Mouse (Mus musculus): ENCODE data around the gene Orm2. TPM values are rescaled to one million over a fixed set of nuclear protein-coding genes. Genes with fewer than 3 reads are reported as not detected.

Orm2 gene
- polyA plus RNA-seq, 2 experiments: not detected

DNA sequence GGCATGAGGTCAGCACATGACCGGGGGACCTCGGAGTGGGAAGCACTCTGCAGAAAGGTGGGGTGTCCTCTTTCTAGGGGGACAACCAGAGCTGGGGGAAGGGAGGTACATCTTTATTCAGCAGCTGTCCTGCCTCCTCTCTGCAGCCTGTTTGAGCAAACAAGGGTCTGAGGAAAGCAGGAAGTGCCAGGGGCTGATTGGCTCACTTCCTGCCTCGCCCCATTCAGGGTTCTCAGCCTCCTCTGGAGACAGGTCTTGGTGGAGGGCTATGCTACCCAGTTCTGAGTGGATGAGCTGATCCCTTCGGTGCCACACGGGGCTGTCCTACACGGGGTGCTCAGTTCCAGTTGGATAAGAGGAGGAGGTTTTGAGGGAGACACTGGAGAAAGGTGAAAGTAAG is 29.1 kb downstream of the Orm2 start:
- Histone ChIP-seq H3K36me3 (ENCODE audit: control insufficient read depth, insufficient read depth, low read length) (peaks cover 26% of the 10 kb centered on the region; the same call in 1 of the 2 replicates), H3K9ac (ENCODE audit: low read depth, low read length, severe bottlenecking) (no peak overlapping the region), H3K4me1 (ENCODE audit: control insufficient read depth, insufficient read depth, low read length) (peaks cover 4% of the 10 kb centered on the region; the same call in 1 of the 2 replicates), H3K4me3 (replicated peaks; ENCODE audit: low read length) (no peak overlapping the region), H3K4me2 (replicated peaks; ENCODE audit: low read depth, low read length, severe bottlenecking) (no peak overlapping the region), H3K9me3 (ENCODE audit: control insufficient read depth, low read length) (no peaks in the 10 kb centered on the region), H3K27me3 (ENCODE audit: control insufficient read depth, insufficient read depth, low read length) (no peaks in the 10 kb centered on the region), H3K27ac (replicated peaks; ENCODE audit: low read depth, low read length) (no peak overlapping the region)
- DNase-seq (ENCODE audit: low spot score) (no peak), ATAC-seq (ENCODE audit: low FRiP score, low read depth) (no peak)
- WGBS: 81% methylated on average over 6 of the region's 6 CpGs
- TF ChIP-seq POLR2A (IDR thresholded peaks at IDR 0.05; ENCODE audit: borderline replicate concordance, extremely low read depth, insufficient read depth, insufficient read length): no peak

DNA sequence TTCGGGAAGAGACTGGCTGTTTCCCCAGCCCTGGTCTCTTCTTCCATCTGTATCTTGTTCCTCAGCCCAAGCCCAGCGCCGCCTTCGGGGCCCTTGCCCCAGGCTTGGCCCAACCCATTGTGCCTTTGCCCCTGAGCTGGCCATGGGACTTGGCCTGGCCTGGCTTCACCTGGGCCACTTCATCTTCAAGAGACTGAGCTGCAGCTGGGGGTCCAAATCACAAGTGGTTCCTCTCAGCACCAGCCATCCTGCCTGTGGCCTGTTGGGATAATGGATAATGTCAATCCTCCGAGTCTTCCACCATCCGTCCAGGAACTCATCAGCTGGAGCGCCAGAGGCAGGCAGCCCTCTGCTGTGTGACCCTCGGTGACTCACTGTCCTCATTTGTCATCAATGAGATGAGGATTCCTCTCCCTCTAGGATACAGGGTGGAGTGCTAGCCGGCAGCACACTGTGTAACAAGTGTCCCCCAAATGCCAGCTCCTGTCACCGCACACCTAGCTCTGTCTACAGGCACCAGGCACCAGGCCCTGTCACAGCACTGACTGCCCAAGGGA is 35.8 kb downstream of the Orm2 start:
- Histone ChIP-seq H3K4me3 (replicated peaks; ENCODE audit: low read length) (no peak overlapping the region), H3K4me2 (replicated peaks; ENCODE audit: low read depth, low read length, severe bottlenecking) (no peak overlapping the region), H3K4me1 (ENCODE audit: control insufficient read depth, insufficient read depth, low read length) (peaks cover 28% of the 10 kb centered on the region), H3K36me3 (ENCODE audit: control insufficient read depth, insufficient read depth, low read length) (peaks cover 25% of the 10 kb centered on the region), H3K9me3 (ENCODE audit: control insufficient read depth, low read length) (no peaks in the 10 kb centered on the region), H3K27ac (replicated peaks; ENCODE audit: low read depth, low read length) (no peak overlapping the region; the same call in 1 of the 2 replicates), H3K27me3 (ENCODE audit: control insufficient read depth, insufficient read depth, low read length) (no peaks in the 10 kb centered on the region), H3K9ac (ENCODE audit: low read depth, low read length, severe bottlenecking) (no peak overlapping the region)
- no peak for TF ChIP-seq POLR2A (IDR thresholded peaks at IDR 0.05; ENCODE audit: borderline replicate concordance, extremely low read depth, insufficient read depth, insufficient read length)
- no peak for DNase-seq (ENCODE audit: low spot score)
- WGBS: 91% methylated on average over 10 of the region's 10 CpGs
- ATAC-seq (ENCODE audit: low FRiP score, low read depth): no peak

GRCm38 (mm10) chr4:63398854-63399609 is 36.8 kb downstream of the Orm2 start:
- Histone ChIP-seq H3K9me3 (ENCODE audit: control insufficient read depth, low read length) (no peaks in the 10 kb centered on the region), H3K4me2 (replicated peaks; ENCODE audit: low read depth, low read length, severe bottlenecking) (0 out of 2 replicates have a peak overlapping the region, but pooled peaks have one; percentile 2), H3K27me3 (ENCODE audit: control insufficient read depth, insufficient read depth, low read length) (no peaks in the 10 kb centered on the region), H3K9ac (ENCODE audit: low read depth, low read length, severe bottlenecking) (no peak overlapping the region), H3K4me1 (ENCODE audit: control insufficient read depth, insufficient read depth, low read length) (peaks cover 37% of the 10 kb centered on the region), H3K36me3 (ENCODE audit: control insufficient read depth, insufficient read depth, low read length) (peaks cover 21% of the 10 kb centered on the region), H3K27ac (replicated peaks; ENCODE audit: low read depth, low read length) (peak overlapping the region; percentile 52), H3K4me3 (replicated peaks; ENCODE audit: low read length) (no peak overlapping the region)
- WGBS: 28% methylated on average over 11 of the region's 11 CpGs
- TF ChIP-seq POLR2A (IDR thresholded peaks at IDR 0.05; ENCODE audit: borderline replicate concordance, extremely low read depth, insufficient read depth, insufficient read length): no peak
- DNase-seq (ENCODE audit: low spot score) (peak; percentile 45), ATAC-seq (ENCODE audit: low FRiP score, low read depth) (no peak)

- H3K27ac ChIP-seq (replicated peaks; ENCODE audit: low read depth, low read length): peak overlapping the region; percentile 52
- H3K9me3 ChIP-seq (ENCODE audit: control insufficient read depth, low read length): no peaks in the 10 kb centered on the region
- WGBS: 49% methylated on average over 7 of the region's 8 CpGs
- 0 out of 2 replicates have a peak overlapping the region, but pooled peaks have one; percentile 2 for H3K4me2 ChIP-seq (replicated peaks; ENCODE audit: low read depth, low read length, severe bottlenecking)
- no peak overlapping the region for H3K9ac ChIP-seq (ENCODE audit: low read depth, low read length, severe bottlenecking)
- no peak for TF ChIP-seq POLR2A (IDR thresholded peaks at IDR 0.05; ENCODE audit: borderline replicate concordance, extremely low read depth, insufficient read depth, insufficient read length)
- H3K4me3 ChIP-seq (replicated peaks; ENCODE audit: low read length): no peak overlapping the region
- ATAC-seq (ENCODE audit: low FRiP score, low read depth): no peak
- peak; percentile 43 for DNase-seq (ENCODE audit: low spot score)
- H3K36me3 ChIP-seq (ENCODE audit: control insufficient read depth, insufficient read depth, low read length): peaks cover 19% of the 10 kb centered on the region
- peaks cover 45% of the 10 kb centered on the region for H3K4me1 ChIP-seq (ENCODE audit: control insufficient read depth, insufficient read depth, low read length)
- H3K27me3 ChIP-seq (ENCODE audit: control insufficient read depth, insufficient read depth, low read length): no peaks in the 10 kb centered on the region
Measured at GRCm38 (mm10) chr4:63399691-63400270, 37.5 kb downstream of the Orm2 start.

DNA sequence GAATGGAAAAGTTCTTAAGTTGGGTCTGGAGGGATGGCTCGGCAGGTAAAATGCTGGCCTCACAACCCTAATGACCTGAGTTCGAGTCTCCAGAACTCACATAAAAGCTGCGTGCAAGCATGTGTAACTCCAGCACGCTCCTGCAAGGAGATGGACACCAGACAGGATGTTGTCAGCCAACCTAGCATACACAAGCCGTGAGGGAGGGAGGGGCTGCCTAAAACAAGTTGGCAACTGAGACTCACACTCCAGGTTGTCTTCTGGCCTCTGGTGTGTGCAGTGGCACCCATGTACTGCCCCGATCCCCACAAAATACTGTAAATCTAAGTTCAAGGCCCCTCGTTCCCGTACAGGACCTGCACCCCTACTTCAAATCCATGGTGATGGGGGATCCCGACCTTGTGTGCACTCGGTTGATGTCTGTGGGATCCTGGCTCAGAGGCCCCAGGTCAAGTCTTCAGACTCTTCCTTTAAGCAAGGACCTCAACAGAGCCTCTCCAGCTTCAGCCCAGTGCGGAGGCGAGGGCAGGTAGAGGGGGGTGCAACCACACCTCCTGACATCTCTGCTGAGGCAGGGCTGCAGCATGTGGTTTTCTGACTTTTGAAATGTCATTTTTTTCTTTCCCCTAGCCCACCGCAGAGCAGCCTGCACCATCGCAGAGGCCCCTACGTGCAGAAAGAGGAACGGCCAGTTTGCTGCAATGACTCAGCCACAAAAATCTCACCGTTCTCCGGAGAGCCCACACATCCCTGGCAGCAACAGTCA is 38.5 kb downstream of the Orm2 start:
- no peak for DNase-seq (ENCODE audit: low spot score)

More for the DNA sequence above, 38.5 kb downstream of the Orm2 start:
- no peak for TF ChIP-seq POLR2A (IDR thresholded peaks at IDR 0.05; ENCODE audit: borderline replicate concordance, extremely low read depth, insufficient read depth, insufficient read length)
- H3K36me3 ChIP-seq (ENCODE audit: control insufficient read depth, insufficient read depth, low read length): peaks cover 12% of the 10 kb centered on the region
- no peak overlapping the region for H3K4me2 ChIP-seq (replicated peaks; ENCODE audit: low read depth, low read length, severe bottlenecking)
- no peaks in the 10 kb centered on the region for H3K27me3 ChIP-seq (ENCODE audit: control insufficient read depth, insufficient read depth, low read length)
- WGBS: 83% methylated on average over 18 of the region's 18 CpGs
- H3K4me1 ChIP-seq (ENCODE audit: control insufficient read depth, insufficient read depth, low read length): peaks cover 50% of the 10 kb centered on the region
- no peak overlapping the region for H3K27ac ChIP-seq (replicated peaks; ENCODE audit: low read depth, low read length)
- H3K9ac ChIP-seq (ENCODE audit: low read depth, low read length, severe bottlenecking): no peak overlapping the region
- no peak for ATAC-seq (ENCODE audit: low FRiP score, low read depth)
- H3K4me3 ChIP-seq (replicated peaks; ENCODE audit: low read length): no peak overlapping the region
- H3K9me3 ChIP-seq (ENCODE audit: control insufficient read depth, low read length): no peaks in the 10 kb centered on the region
